Mouse (Mus musculus) layer of hippocampus, postnatal 36 days (tissue): Measurements from ENCODE around the gene Nr2f6. TPM values are rescaled to one million over a fixed set of nuclear protein-coding genes. Genes with fewer than 3 reads are reported as not detected.
A peak's percentile ranks its signal among the peaks of the same experiment; 100 is the strongest.
"Not testable (repeated sequence)": the region's sequence is repeated elsewhere in the genome, so short reads cannot be mapped to it uniquely, and the experiment has no call there.

ENCODE experiments used
- DNase-seq, 2 experiments: peaks; one replicate each; pipeline ENCODE4 v3.0.0; 2022
- total RNA-seq, 2 experiments: library from RNA; stranded (reverse); gene quantifications; 2 replicates each; pipeline ENCODE4 v1.2.3; 2021

Gene Nr2f6
- total RNA-seq, 2 experiments from 2014 or later: 42.6 to 47.1 TPM

GRCm38 (mm10) chr8:71366771-71367528 lies 14.8 kb downstream of the Nr2f6 start, which contains the start of gene Use1:
Use1 (plus strand) TSS chr8:71366848.
- DNase-seq: peak; percentile 93 to 94

GRCm38 (mm10) chr8:71358026-71358425 lies 23.7 kb downstream of the Nr2f6 start:
- DNase-seq: no peak

GRCm38 (mm10) chr8:71351520-71351919 lies 30.2 kb downstream of the Nr2f6 start:
- no peak for DNase-seq

- DNase-seq: no peak
Observed at GRCm38 (mm10) chr8:71351117-71351516, 30.6 kb downstream of the Nr2f6 start.

- DNase-seq: no peak
Observed at GRCm38 (mm10) chr8:71346581-71346980, 35.2 kb downstream of the Nr2f6 start.

GRCm38 (mm10) chr8:71340625-71341024 lies 41.1 kb downstream of the Nr2f6 start:
- DNase-seq: no peak

- not testable (repeated sequence) for DNase-seq
Observed at GRCm38 (mm10) chr8:71337834-71338233, 43.9 kb downstream of the Nr2f6 start.

GRCm38 (mm10) chr8:71324848-71325247 lies 56.9 kb downstream of the Nr2f6 start:
- no peak for DNase-seq

Other genes with a start within 250 kb of the Nr2f6 start
- 10 to 100 TPM; 32.9 to 36.4 TPM for gene Myo9b, start 109.2 kb downstream of the Nr2f6 start, total RNA-seq
- 1 to 10 TPM; 7.8 to 9.9 TPM for gene Haus8, start 109.0 kb downstream of the Nr2f6 start, total RNA-seq
- gene Use1, start 15.1 kb downstream of the Nr2f6 start, total RNA-seq: 100 to 1,000 TPM; 105 to 108 TPM
- gene Ocel1, start 10.7 kb downstream of the Nr2f6 start, total RNA-seq: 10 to 100 TPM; 12.1 to 14.1 TPM
- gene Ushbp1, start 13.8 kb upstream of the Nr2f6 start, total RNA-seq: 1 to 10 TPM; 3.6 to 5.1 TPM
- gene Babam1, start 14.9 kb upstream of the Nr2f6 start, total RNA-seq: 10 to 100 TPM; 92.1 to 93.4 TPM
- under 1 TPM; 0.27 to 0.46 TPM for gene Ankle1, start 24.1 kb upstream of the Nr2f6 start, total RNA-seq
- 100 to 1,000 TPM; 274 to 278 TPM for gene Abhd8, start 81.7 kb upstream of the Nr2f6 start, total RNA-seq
- gene Mrpl34, start 83.0 kb upstream of the Nr2f6 start, total RNA-seq: 10 to 100 TPM; 49.6 to 52.1 TPM
- gene Dda1, start 87.2 kb upstream of the Nr2f6 start, total RNA-seq: 10 to 100 TPM; 87.6 to 93.5 TPM
- gene Ano8, start 104.0 kb upstream of the Nr2f6 start, total RNA-seq: 10 to 100 TPM; 54.3 to 55.1 TPM
- gene Gtpbp3, start 106.1 kb upstream of the Nr2f6 start, total RNA-seq: 10 to 100 TPM; 31.7 to 33.3 TPM
- 1 to 10 TPM; 6.3 to 6.7 TPM for gene Plvap, start 129.8 kb upstream of the Nr2f6 start, total RNA-seq
- not detected for gene Ccdc194, start 143.8 kb upstream of the Nr2f6 start, total RNA-seq
- 1 to 10 TPM; 3.0 to 5.8 TPM for gene Bst2, start 155.5 kb upstream of the Nr2f6 start, total RNA-seq
- gene Mvb12a, start 161.0 kb upstream of the Nr2f6 start, total RNA-seq: 10 to 100 TPM; 30.1 to 34.7 TPM
- not detected for gene Tmem221, start 176.9 kb upstream of the Nr2f6 start, total RNA-seq
- gene Nxnl1, start 184.6 kb upstream of the Nr2f6 start, total RNA-seq: not detected
- gene Slc27a1, start 186.9 kb upstream of the Nr2f6 start, total RNA-seq: 100 to 1,000 TPM; 109 to 123 TPM
- 10 to 100 TPM; 31.0 to 35.8 TPM for gene Pgls, start 210.2 kb upstream of the Nr2f6 start, total RNA-seq
- gene Fam129c, start 215.7 kb upstream of the Nr2f6 start, total RNA-seq: 1 to 10 TPM; 3.7 to 4.5 TPM
- 10 to 100 TPM; 52.3 to 55.6 TPM for gene Colgalt1, start 229.0 kb upstream of the Nr2f6 start, total RNA-seq